Mouse (Mus musculus): Measurements from ENCODE around the gene Dph3.

- TF ChIP-seq CTCF (IDR thresholded peaks at IDR 0.05; ENCODE audit: control insufficient read depth, insufficient read depth, insufficient replicate concordance, low read depth, low read length) (no peak), POLR2A (IDR thresholded peaks at IDR 0.05; ENCODE audit: control insufficient read depth, low read depth, low read length) (no peak)
Measured at GRCm38 (mm10) chr14:32055781-32056180, 29.7 kb downstream of the Dph3 start.

Measured in testis, adult 2 months (tissue).